Mouse (Mus musculus): ENCODE measurements around the gene Fxyd2.

Gene Fxyd2

DNA sequence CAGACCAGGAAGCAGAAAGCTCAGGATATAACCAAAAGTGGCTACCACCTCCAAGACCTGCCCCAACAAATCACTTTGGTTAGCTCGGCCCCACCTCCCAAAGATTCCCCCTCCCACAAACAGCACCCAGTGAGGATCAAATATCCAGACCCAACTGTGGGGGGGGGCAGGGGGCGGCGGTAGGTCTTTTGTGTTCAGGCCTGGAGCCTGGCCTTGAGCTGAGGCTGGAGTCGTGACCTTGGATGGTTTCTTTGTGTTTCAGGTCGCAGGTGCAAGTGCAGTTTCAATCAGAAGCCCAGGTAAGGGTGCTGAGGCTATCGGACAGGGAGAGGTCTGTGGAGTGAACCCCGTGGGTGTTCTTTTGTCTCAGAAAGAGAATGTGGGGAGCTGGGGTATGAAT lies 8.2 kb upstream of the Fxyd2 start:
- no peak for DNase-seq (ENCODE audit: low spot score in 2 of 2)

DNA sequence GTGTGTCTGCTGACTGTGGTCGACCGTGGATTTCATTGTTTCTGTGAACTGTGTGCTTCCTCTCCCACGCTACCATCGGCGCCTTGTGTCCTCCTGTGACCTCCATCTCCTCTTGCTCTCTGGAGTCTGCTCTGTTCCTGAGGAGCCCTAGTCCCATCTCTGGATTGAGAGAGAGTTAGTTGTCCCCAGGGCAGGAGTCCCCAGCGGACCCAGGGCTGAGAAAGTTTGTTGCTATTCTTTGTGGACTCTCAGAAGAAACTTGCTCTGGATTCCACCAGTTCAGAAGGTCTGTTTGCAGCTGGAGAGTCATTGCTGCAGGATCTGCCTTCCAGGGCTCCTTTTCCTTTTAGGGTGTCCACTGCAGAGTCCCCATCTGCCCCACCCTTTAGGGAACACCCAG lies 4.3 kb upstream of the Fxyd2 start:
- DNase-seq (ENCODE audit: low spot score in 2 of 2): no peak

DNA sequence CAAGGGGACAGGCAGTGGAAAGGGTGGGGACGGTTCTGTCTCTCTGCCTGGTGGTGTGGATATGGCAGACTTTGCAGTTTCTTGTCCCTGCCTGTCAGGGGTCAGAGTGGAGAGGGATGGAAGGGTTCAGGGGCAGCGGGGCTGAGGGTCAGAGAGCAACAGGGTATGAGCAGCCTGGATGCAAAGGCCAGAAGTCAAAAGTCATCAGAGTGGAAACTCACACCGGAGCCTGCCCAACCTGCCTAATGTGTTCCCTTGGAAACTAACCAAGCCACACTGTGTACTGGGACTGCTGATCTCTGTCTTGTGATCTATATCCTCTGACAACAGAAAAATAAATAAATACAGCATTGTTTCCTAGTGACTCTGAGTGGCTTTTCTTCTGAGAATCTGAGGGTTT lies 3.7 kb upstream of the Fxyd2 start:
- peak in 1 of 2 experiments; percentile 15 for DNase-seq (ENCODE audit: low spot score in 2 of 2)

DNA sequence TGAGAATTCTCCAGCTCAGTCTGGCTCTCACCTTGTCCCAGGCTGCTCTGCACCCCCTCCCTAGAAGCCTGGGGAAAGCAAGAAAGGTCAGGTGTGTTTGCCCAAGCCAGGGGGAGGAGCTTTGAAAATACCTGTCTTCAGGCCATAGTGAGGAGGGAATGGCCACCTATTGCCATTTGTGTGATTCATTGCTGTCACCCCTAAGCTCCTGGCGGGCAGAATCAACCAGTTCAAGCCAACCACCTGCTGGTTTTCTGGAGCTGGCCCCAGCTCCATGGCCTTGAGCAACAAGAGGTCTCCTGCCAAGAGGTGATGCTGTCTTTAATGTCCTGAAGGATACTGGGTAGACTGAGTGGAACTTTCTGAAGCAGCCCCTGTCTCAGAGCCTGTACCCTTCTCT lies 1.1 kb upstream of the Fxyd2 start:
- no peak for DNase-seq (ENCODE audit: low spot score in 2 of 2)

DNA sequence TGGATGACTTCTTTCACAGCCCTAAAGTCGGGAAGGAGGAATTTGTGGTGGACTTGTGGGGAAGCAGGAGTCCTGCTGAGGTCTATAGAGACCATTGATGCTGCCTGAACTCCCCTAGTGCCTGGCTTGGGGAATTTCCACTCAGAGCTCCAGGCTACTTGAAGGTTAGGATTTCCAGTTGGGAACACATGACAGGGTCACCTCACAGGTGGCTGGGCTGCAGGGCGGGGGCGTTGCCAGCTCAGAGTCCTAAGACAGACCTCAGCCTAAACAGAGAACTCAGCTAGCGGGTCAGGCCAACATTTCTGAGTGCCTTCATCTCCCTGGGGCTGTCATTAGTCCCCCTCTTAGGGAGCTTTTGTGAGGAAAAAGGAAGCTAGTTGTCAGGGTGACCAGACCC lies 2.4 kb downstream of the Fxyd2 start:
- DNase-seq (ENCODE audit: low spot score in 2 of 2): no peak

DNA sequence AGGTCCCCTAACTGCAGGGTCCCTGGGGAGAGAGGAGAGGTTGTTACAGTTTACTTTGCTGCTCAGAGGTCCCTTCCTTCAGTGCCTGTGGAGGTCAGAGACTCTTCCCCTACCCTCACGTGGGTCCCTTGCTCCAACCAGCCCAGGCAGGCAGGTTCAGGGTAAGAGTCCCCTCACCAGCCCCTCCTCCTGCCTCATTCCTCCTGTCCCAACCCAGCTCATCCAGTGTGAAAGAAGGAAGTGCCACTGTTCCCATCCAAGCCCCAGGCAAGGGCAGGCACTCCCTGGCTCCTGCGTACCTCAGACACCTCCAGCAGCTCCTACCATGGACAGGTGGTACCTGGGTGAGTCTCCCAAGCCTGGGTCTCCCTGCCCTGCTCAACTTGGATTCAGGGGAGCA lies 3.5 kb downstream of the Fxyd2 start:
- DNase-seq (ENCODE audit: low spot score in 2 of 2): no peak

DNA sequence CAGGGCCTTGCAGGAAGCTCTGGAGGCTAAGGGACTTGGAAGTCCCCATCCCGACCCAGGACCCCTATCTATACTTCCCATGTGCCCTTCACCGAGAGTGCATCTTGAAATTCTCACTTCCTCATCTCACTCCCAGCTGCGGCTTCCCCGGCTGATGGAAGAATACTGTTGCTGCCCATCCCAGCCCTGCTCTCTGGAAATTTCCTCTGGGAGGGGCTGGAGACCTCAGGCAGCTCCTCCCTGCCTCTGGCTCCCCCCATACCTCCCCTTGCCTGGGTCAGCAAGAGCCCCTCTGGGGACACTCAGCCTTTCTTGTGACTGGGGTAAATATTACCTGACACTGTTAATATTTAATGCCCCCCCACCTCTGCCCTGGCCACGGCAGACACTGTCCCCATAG lies 6.2 kb downstream of the Fxyd2 start:
- no peak for DNase-seq (ENCODE audit: low spot score in 2 of 2)

DNA sequence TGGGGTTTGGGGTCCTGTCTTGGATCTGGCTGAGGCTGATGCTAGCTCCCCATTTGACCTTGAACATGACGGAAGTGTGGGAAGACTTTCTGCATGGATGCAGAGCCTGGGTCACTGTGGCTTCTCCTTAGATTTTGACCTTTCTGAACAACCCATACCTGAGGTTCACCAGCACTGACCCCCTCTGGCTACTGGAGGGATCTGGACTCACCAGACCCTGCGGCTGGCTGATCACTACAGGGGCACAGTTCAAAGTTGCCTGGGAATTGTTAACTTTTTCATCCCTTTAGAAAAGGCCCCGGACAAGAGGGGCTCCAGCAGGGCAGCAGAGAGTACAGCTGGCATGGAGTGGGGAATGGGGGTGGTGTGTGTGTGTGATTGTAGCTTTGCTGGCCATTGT lies 7.3 kb downstream of the Fxyd2 start:
- no peak for DNase-seq (ENCODE audit: low spot score in 2 of 2)

DNA sequence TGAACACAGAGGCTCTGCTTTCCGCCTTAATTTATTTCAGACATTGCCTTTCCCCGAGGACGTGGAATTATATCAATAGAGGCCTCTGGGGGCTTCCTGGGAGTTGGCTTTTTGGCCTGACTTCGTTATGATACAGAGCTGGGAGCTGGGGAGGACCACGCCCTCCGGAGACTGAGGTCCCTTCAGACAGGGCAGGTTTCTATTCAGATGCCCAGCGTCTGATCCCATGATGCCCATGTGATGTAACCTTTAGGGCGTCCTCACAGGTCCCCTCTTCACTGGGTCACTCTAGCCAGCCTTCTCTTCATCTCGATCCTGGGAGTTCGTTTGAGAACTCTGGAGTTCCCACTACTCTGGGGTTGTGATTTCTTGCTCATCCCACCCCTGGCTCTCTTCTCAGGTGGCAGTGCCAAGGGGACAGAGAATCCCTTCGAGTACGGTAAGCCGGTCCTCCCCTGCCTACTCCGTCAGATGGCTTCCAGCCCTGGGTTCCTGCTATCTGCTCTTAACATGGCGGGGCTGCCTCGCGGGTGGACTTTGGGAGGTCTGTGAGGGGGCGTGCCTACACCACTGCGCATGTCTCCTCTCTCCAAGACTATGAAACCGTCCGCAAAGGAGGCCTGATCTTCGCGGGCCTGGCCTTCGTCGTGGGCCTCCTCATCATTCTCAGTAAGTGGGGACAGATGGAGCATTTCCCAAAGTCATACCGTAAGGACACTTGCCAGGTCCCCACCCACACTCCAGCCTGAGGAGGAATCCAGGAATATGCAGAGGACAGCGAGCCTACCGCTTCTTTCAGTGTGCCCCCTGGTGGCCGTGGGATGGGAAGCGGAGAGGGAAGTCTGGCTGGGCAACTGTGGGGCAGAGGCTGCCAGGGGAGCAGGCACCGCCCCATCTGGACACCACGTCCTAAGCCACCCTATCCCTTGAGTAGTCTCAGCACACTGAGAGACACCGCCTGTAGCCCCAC lies 8.5 kb downstream of the Fxyd2 start:
- peak; percentile 69 to 78 for DNase-seq (ENCODE audit: low spot score in 2 of 2)

DNA sequence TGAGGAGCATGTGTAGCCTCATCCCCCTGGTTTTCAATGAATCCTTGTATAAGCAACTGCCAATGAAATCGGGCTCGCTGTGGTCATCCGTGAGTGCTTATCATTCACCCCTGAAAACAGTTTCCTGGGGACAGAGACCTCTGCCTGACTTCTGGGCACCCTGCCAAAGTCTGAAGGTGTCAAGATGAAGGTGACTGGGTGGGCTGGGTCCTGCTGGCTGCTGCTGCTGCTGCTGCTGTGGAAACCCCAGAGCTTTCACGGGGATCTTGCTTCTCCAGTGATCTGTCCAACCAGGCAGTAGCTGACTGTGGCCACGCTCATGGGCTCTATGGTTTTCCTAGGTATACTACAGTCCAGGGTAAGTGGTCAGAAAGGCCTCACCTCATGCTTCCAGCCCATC lies 10.7 kb downstream of the Fxyd2 start:
- DNase-seq (ENCODE audit: low spot score in 2 of 2): no peak

DNA sequence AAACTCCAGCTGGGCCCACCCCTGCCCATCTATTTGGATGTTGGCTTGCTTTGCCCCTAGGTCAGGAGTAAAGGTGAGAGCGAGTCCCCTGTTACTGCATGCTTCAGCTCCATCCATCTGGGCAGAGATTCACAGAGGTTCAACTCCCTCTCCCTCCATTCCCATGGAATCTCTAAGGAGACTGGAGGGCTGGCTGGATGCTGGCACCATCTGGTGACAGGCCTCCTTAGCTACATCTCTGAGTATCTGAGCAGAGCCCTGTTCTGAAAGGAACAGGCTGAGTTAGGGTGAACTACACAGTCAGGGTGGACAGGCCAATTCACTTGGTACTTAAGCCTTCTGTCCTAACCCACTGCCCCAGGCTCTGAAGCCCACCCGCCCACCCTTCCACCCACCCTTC lies 11.1 kb downstream of the Fxyd2 start:
- no peak for DNase-seq (ENCODE audit: low spot score in 2 of 2)

DNA sequence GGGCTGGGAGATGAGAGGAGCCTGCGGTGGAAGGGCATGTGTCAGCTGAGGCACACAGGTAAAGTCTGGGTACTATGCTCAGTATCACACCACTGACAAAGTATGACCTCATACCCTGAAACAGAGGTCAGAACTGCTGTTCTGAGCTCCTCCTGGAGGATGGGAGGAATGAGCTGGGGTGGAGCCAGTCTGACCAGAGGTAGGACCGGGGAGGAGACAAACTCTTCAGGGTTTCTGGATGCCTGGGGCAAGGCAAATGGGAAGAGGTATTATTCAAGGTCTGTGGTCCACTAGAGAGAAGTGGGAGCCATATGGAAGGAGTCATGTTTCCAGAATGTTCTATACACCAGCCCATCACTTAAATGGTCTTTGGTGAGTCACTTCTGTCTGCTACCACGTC lies 11.6 kb downstream of the Fxyd2 start:
- no peak for DNase-seq (ENCODE audit: low spot score in 2 of 2)

DNA sequence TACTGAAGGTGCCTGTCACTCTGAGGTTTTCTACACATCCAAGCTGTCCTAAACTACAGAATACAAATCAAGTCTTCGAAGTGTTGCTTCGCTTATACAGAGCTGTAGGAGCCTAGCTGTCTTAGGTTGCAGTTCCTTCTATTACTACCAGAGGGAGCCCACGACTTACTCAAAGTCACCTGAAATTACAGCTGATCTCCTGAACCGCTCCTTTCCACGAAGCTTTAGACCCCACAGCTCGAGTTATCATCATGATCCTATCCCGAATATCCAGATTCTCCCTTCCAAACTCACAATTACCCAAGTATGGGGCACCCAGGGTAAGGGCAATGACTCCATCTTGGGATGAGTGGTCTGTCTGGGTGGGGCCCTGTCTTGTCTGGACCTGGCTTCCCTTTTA lies 12.3 kb downstream of the Fxyd2 start:
- DNase-seq (ENCODE audit: low spot score in 2 of 2): no peak

DNA sequence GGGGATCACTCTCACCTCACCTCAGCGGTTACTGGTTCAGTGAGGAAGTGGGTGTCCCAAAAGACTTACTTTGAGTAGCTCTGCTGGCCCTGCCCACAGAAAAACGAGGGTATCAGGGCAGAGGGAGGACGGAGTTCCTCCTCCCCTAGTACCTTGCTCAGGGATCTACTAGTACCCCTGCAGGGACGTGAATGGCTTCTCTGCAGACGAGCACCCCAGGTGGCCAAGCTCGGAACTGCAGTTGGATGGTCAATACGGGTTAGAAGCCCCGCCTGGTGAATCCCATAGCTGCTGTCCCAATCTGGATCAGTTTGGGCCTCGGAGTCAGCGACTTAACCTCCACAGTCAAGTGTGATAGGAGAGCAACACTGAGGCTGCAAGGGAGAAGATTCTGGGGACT lies 12.8 kb downstream of the Fxyd2 start:
- DNase-seq (ENCODE audit: low spot score in 2 of 2): peak; percentile 77 to 80

DNA sequence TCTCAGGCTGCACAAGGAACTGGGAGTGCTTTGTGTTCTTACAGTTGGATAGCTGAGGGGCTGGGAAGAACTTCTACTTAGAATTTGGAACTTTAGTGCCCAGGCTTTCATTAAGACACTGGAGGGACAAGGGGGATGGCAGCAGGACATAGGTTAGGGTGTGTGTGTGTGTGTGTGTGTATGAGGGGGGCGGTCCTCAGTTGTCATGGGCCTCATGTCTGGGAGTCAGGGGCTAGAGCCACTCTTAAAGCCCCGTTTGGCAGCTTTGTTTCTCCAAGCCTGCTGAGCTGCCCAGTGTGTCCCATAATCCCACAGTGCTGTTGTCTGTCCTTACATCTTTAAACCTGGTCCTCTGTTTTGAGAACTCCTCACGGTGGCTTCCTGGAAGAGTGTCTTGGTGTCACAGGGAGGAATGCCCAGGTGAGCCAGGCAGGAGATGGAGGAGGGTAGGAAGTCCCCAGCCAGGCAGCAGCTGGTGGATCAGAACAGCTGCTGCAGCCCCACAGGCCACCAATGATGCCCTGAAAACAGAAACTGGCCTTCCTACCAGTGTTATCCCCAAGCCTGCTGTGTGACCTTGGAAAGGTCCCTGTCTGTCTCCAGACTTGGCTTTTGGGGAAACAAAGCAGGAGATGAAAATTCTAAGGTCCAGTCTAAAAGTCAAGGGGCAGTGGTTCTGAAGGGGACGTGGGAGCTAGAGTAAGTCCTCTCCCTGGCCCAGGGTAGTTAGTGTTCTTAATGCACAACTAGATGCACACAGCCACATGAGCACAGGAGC lies 13.4 kb downstream of the Fxyd2 start:
- DNase-seq (ENCODE audit: low spot score in 2 of 2): no peak

DNA sequence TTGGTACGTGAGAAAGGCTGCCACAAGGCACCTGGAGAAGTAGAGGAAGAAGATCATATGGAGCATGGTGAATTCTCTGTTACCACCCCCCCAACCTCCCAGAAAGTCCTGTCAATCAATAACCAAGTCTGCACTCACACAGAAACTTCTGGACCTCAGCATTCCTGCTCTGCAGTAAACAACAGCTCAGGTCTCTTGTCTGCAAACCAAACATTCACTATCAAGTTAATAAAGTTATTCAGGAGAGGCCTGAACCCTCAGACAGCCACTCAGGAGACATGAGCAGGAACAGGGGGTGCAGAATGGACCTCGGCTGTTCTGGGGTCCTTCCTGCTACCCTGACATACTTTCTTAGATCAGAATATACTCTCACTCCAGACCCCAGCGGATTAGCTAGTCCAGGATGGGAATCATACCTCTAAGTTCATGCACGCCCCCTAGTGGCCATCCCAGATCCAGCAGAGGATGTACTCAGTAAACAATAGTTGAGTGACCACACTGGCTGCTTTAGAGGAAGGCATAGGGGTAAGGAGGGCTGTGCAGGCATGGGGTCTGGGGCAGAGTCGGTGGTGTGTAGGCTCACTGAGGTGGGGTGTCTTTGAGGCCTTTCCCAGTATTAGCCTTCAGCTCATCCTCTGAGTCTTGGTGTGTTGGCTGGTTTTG lies 14.1 kb downstream of the Fxyd2 start:
- DNase-seq (ENCODE audit: low spot score in 2 of 2): no peak

DNA sequence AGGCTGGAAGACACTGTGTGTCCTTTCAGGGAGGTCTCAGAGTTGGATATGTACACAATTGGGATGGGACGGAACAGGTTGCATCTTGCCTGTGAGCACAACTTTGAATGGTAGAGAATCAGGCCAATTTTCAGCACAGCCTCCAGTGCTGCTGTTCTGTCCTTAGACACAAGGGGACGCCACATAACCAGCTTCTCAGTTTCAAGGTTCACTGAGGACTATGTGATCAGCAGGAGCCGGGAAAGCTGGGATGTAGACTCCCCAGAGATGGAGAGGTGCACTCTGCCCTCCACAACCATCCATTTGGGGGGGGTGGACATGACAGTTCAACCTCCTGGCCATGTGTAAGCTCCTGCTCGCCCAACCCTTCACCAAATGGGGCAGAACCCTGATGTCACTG lies 16.4 kb downstream of the Fxyd2 start:
- DNase-seq (ENCODE audit: low spot score in 2 of 2): peak; percentile 26 to 36

DNA sequence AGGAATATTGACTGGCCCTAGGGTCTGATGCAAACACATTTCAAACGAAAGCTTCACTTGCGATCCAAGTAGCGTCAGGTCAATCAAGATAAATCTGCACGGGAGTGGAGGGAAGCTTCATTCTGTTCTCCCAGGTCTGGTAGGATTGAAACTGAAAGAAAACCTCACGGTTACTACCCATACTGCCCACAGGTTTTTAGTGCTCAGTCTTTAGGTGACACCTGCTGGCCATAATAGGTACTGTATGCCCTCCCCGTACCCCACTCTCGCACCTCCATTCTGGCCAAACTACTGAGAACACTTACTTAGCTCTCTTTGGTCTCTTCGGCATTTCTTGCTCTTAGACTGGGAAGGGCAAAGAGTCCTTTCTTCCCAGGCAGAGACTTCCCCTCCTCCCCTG lies 17.8 kb downstream of the Fxyd2 start:
- peak; percentile 26 to 48 for DNase-seq (ENCODE audit: low spot score in 2 of 2)

DNA sequence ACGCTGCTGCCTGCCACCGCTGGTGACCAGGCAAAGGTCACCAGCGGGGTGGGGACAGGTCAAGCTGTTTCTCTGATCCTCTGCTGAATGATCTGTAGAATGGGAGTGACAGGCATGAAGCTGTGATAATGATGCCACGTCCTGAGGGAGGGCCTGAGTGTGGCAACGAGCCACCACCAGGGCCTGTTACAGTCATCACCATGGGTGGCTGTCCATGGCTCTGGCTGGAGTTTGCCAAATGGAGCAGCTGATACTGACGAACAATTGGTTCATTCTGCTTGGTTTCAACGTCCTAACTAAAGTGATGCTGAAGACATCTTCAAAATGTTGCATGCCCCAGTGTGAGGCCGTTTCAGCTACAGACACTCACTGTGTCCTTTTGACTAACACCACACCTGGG lies 18.8 kb downstream of the Fxyd2 start:
- no peak for DNase-seq (ENCODE audit: low spot score in 2 of 2)

DNA sequence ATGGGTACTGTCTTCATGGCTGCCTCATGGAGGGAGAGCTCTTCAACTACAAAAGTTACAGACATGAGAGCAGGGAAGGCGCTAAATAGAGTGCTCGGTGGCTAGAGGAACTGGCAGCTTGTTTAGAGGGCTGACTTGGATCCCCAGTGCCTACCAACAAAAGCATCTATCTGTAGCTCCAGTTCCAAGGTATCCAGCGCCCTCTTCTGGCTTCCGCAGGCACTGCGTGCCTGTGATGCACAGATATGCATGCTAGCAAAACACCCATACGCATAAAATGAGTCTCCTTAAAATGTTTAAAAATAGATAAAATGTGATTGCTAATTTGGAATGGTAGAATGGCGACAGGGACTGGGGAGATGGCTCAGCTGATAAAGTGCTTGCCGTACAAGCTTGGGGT lies 21.7 kb downstream of the Fxyd2 start:
- no peak for DNase-seq (ENCODE audit: low spot score in 2 of 2)

DNA sequence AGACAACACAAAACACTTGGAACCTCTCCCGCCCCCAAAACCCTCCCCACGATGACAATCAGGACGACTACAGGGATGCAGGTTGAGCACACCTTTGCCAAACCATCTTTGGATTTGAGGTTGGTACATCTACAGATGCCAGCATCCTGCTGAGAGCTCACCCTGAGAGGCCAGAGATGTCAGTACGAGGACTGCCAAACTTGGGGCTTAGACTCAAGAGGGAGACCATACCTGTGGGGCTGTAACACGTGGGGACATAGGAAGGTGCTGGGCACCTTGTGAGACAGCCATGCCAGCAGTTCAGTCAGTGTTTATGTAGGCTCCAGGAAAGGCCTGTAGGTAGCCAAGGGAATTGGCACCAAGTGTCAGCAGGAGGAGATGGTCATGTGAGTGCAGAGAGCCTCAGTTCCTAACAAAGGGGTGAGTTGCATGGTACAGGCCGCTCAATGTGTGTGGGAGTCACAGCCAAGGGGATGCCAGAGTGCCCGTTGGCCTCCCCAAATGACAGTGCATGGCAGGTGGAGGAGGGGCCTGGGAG lies 23.4 kb downstream of the Fxyd2 start:
- DNase-seq (ENCODE audit: low spot score in 2 of 2): no peak

DNA sequence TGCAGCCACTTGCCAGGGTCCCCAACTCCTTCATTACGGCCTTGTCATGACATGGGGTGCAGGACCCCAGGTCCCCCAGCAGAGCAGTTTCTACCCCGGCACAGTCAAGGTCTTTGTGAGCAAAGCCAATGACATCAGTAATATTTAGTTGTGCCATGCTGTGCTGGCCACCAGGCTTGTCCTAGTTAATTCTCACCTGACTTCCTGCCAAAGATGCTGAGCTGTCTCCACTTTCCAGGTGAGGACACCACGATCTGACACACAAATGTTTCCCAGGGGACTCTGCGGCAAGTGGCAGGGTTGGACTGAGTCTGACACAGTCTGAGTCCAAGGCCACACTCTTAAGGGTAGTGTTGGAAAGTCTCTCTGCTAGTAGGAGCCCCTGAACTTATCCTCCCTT lies 27.0 kb downstream of the Fxyd2 start, which contains the start of gene Dscaml1:
Dscaml1 (plus strand) TSS at position 173 of the 400 bp plus-strand sequence.
- DNase-seq (ENCODE audit: low spot score in 2 of 2): no peak
